Mouse (Mus musculus) forebrain, embryonic 11.5 days (tissue): Measurements from ENCODE around the gene Cdh22. TPM values are rescaled to one million over a fixed set of nuclear protein-coding genes. Genes with fewer than 3 reads are reported as not detected.

ENCODE experiments used
- ATAC-seq: fragments of 200-750 bp; cut with Nextera tagmentation; replicated peaks from 2 replicates; pipeline ENCODE4 v1.8.0; 2017; ENCODE audit warnings: moderate TSS enrichment; ENCODE audit not compliant: low FRiP score
- DNase-seq: peaks from one replicate; pipeline ENCODE4 v3.0.0-alpha.2; 2017; ENCODE audit warnings: low spot score
- H3K27ac ChIP-seq: fragments of 300-500 bp; sonication (generic); 2 replicates; pipeline ENCODE4 v1.5.1; 2014; ENCODE audit warnings: low read depth, low read length
- H3K27me3 ChIP-seq: fragments of 300-500 bp; sonication (generic); 2 replicates; pipeline ENCODE4 v1.6.1; 2014; ENCODE audit warnings: mild to moderate bottlenecking, low read length, mixed read lengths; ENCODE audit not compliant: control insufficient read depth, insufficient read depth
- H3K36me3 ChIP-seq: fragments of 300-500 bp; sonication (generic); 2 replicates; pipeline ENCODE4 v1.6.1; 2014; ENCODE audit warnings: mild to moderate bottlenecking, low read length, moderate library complexity, mixed read lengths; ENCODE audit not compliant: control insufficient read depth, insufficient read depth
- H3K4me1 ChIP-seq: fragments of 300-500 bp; sonication (generic); replicated peaks from 2 replicates; pipeline ENCODE4 v1.6.1; 2014; ENCODE audit warnings: low read length, mixed read lengths; ENCODE audit not compliant: control insufficient read depth, insufficient read depth
- H3K4me2 ChIP-seq: fragments of 300-500 bp; sonication (generic); 2 replicates; pipeline ENCODE4 v1.6.1; 2014; ENCODE audit warnings: low read depth, mild to moderate bottlenecking, low read length, moderate library complexity, mixed read lengths; ENCODE audit not compliant: severe bottlenecking
- H3K4me3 ChIP-seq: fragments of 300-500 bp; sonication (generic); 2 replicates; pipeline ENCODE4 v1.5.1; 2014; ENCODE audit warnings: low read depth, low read length
- H3K9ac ChIP-seq: fragments of 300-500 bp; sonication (generic); 2 replicates; pipeline ENCODE4 v1.6.1; 2014; ENCODE audit warnings: low read length
- H3K9me3 ChIP-seq: fragments of 300-500 bp; sonication (generic); 2 replicates; pipeline ENCODE4 v1.6.1; 2016; ENCODE audit warnings: low read length, mixed read lengths; ENCODE audit not compliant: control insufficient read depth
- WGBS: fragments of 180-500 bp; shearing (Covaris S2); extraction: QIAGEN DNeasy Blood & Tissue Kit; methylation state at CpG from one replicate; pipeline ENCODE4 v1.1.7; 2014; 5-methylcytosine and 5-hydroxymethylcytosine counted together
- polyA plus RNA-seq: library from polyadenylated mRNA; unstranded; fragments of >200 nt; fragmentation: Nextera tagmentation; extraction: Ambion mirVana; gene quantifications from 2 replicates; pipeline ENCODE4 v1.2.1, GENCODE M21; 2014

The Cdh22 gene
- polyA plus RNA-seq = 6.2 and 6.3 TPM in 2 replicates

GRCm38 (mm10) chr2:165234613-165235291 is at the start of gene Cdh22:
Gene Cdh22, minus strand, starts transcription at chr2:165234853.
- Histone ChIP-seq H3K9me3 (no peaks in the 10 kb centered on the region), H3K27me3 (peaks cover 47% of the 10 kb centered on the region), H3K27ac (peak within 1 kb of the TSS; percentile 34; the same call in 1 of the 2 replicates), H3K4me1 (peaks cover 20% of the 10 kb centered on the region), H3K4me3 (peak within 1 kb of the TSS; percentile 67), H3K9ac (peak within 1 kb of the TSS; percentile 72), H3K36me3 (no peaks in the 10 kb centered on the region), H3K4me2 (peak within 1 kb of the TSS; percentile 99)
- WGBS = 0% methylated on average over 43 of the region's 60 CpGs
- ATAC-seq = peak; percentile 80
- DNase-seq = peak; percentile 90

GRCm38 (mm10) chr2:165284377-165284776 is 49.7 kb upstream of the Cdh22 start:
- Histone ChIP-seq H3K4me1 (peaks cover 10% of the 10 kb centered on the region), H3K9ac (no peak overlapping the region), H3K27ac (no peak overlapping the region), H3K9me3 (no peaks in the 10 kb centered on the region), H3K27me3 (no peaks in the 10 kb centered on the region), H3K4me3 (no peak overlapping the region), H3K4me2 (no peak overlapping the region), H3K36me3 (no peaks in the 10 kb centered on the region; the same call in 1 of the 2 replicates)
- ATAC-seq (no peak), DNase-seq (no peak)
- whole genome bisulfite sequencing = 92% methylated on average over 7 of the region's 7 CpGs

- ATAC-seq = no peak
Observed at GRCm38 (mm10) chr2:165283644-165284043, 49.0 kb upstream of the Cdh22 start.

GRCm38 (mm10) chr2:165281779-165282311 is 47.2 kb upstream of the Cdh22 start:
- ATAC-seq = no peak
- Histone ChIP-seq H3K27ac (no peak overlapping the region), H3K4me3 (no peak overlapping the region), H3K4me1 (peaks cover 3% of the 10 kb centered on the region; the same call in 1 of the 2 replicates), H3K27me3 (no peaks in the 10 kb centered on the region), H3K4me2 (no peak overlapping the region), H3K9ac (no peak overlapping the region), H3K36me3 (no peaks in the 10 kb centered on the region), H3K9me3 (no peaks in the 10 kb centered on the region)
- 66% methylated on average over 4 of the region's 6 CpGs for WGBS
- DNase-seq = no peak

More at GRCm38 (mm10) chr2:165283644-165284043, 49.0 kb upstream of the Cdh22 start:
- H3K9ac ChIP-seq = no peak overlapping the region
- no peaks in the 10 kb centered on the region for H3K36me3 ChIP-seq
- WGBS = 90% methylated on average over 3 of the region's 3 CpGs
- H3K9me3 ChIP-seq = no peaks in the 10 kb centered on the region
- peaks cover 10% of the 10 kb centered on the region for H3K4me1 ChIP-seq
- no peak overlapping the region for H3K4me2 ChIP-seq
- no peak overlapping the region for H3K4me3 ChIP-seq
- DNase-seq = no peak
- H3K27ac ChIP-seq = no peak overlapping the region
- H3K27me3 ChIP-seq = no peaks in the 10 kb centered on the region

GRCm38 (mm10) chr2:165279351-165279750 is 44.7 kb upstream of the Cdh22 start:
- no peak for DNase-seq
- WGBS = 16% methylated on average over 10 of the region's 10 CpGs
- H3K36me3 ChIP-seq = no peaks in the 10 kb centered on the region

GRCm38 (mm10) chr2:165277188-165277740 is 42.6 kb upstream of the Cdh22 start:
- no peak for DNase-seq
- 86% methylated on average over 5 of the region's 5 CpGs for WGBS
- Histone ChIP-seq H3K9me3 (no peaks in the 10 kb centered on the region), H3K4me3 (no peak overlapping the region), H3K27ac (no peak overlapping the region), H3K4me1 (peaks cover 17% of the 10 kb centered on the region), H3K4me2 (no peak overlapping the region), H3K9ac (no peak overlapping the region), H3K27me3 (no peaks in the 10 kb centered on the region), H3K36me3 (no peaks in the 10 kb centered on the region)
- no peak for ATAC-seq

More at GRCm38 (mm10) chr2:165279351-165279750, 44.7 kb upstream of the Cdh22 start:
- Histone ChIP-seq H3K9ac (no peak overlapping the region; the same call in 1 of the 2 replicates), H3K4me2 (no peak overlapping the region), H3K27me3 (no peaks in the 10 kb centered on the region), H3K9me3 (no peaks in the 10 kb centered on the region), H3K4me3 (no peak overlapping the region), H3K27ac (no peak overlapping the region), H3K4me1 (peaks cover 15% of the 10 kb centered on the region)
- ATAC-seq = no peak

- Histone ChIP-seq H3K27me3 (no peaks in the 10 kb centered on the region), H3K4me3 (no peak overlapping the region), H3K9me3 (no peaks in the 10 kb centered on the region), H3K36me3 (no peaks in the 10 kb centered on the region), H3K4me2 (no peak overlapping the region), H3K4me1 (peaks cover 28% of the 10 kb centered on the region), H3K27ac (0 out of 2 replicates have a peak overlapping the region, but pooled peaks have one; percentile 31), H3K9ac (no peak overlapping the region)
- peak; percentile 57 for ATAC-seq
- 24% methylated on average over 8 of the region's 8 CpGs for WGBS
- DNase-seq = peak; percentile 83
Observed at GRCm38 (mm10) chr2:165275824-165276223, 41.2 kb upstream of the Cdh22 start.

GRCm38 (mm10) chr2:165275124-165275640 is 40.5 kb upstream of the Cdh22 start:
- WGBS = 29% methylated on average over 8 of the region's 8 CpGs
- peaks cover 32% of the 10 kb centered on the region for H3K4me1 ChIP-seq
- H3K27ac ChIP-seq = 0 out of 2 replicates have a peak overlapping the region, but pooled peaks have one; percentile 31
- ATAC-seq = peak; percentile 71
- no peak overlapping the region for H3K4me2 ChIP-seq
- no peak overlapping the region for H3K9ac ChIP-seq
- H3K9me3 ChIP-seq = no peaks in the 10 kb centered on the region
- DNase-seq = no peak
- H3K27me3 ChIP-seq = no peaks in the 10 kb centered on the region
- no peak overlapping the region for H3K4me3 ChIP-seq
- no peaks in the 10 kb centered on the region for H3K36me3 ChIP-seq
